Mouse (Mus musculus): ENCODE data around the gene Mepe.
A peak's percentile ranks its signal among the peaks of the same experiment; 100 is the strongest.

Gene Mepe

DNA sequence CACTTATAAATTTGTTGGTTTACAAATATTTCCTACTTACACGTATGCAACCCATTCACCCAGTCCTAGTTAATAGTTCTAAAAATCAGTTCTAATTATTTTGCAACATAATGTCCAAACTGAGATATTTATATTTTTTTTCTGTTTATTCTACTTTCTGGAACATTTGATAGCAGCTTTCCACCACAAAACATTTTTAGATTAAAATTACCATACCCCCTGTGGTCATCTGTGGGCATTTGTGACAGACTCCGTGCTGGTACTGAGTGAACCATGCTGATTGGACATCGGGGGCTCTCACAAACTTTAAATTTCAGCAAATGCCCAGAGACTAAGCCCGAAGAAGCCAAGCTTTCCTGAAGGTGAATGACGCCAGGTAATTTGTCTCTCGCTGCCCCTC is at the start of gene Mepe:
Gene Mepe, plus strand, starts transcription at position 301 of the 400 bp plus-strand sequence.
- DNase-seq: no peak

DNA sequence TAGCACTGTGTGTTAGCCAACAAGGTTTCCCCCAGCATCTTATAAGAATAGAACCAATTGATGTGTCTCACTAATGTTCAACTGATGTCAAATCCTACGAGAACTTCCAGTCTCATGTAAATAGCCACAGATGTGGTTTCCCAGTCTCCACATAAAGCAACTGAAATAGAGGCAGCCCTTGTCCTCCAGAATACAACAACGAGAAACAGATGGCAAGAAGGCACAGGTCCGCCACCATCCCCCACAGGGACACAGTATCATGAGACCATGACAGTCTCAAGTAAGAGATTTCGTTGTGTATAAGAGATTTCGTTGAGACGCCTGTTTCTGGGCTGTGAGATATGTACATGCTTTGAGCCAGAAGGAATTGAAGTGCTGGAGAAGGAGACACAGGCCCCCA is 30.9 kb upstream of the Mepe start:
- DNase-seq: no peak

DNA sequence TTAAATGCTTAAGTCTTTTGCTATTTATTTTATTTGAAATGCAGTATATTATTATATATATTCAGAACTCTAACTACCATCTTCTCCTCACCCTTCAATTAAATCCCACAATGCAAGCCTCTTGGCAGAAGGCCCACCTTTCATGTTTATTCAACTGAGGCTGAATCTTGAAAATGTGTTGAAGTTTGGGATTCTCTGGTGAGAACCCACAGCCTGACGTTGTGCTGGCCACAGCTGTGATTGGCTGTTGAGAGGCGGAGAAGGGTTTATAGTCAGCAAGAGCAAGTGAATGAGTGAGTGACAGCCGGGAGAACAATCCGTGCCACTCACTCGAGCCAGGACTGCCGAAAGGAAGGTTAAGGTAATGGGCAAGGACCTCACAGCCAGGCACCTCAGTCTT is 26.1 kb upstream of the Mepe start, which contains the start of gene Ibsp:
Gene Ibsp, plus strand, starts transcription at position 178 of the 400 bp plus-strand sequence.
- no peak for DNase-seq

DNA sequence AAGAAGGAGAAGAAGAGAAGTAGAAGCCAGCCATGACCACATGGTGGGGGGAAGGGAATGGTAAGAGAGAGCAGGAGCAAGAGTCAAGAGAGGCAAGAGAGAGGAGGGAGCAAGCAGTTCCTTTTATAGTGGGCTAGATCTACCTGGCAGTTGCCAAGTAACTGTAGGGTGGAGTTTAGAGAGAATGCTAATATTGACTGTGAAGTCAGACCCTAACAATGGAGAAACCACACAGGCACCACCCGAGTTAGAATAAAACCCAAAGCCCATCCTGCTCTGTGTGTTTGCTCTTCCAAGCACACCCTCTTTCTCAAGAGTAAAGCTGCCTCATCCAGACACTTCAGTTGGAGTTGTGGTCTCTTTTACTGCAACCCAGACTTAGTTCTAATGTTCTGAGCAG is 11.1 kb upstream of the Mepe start:
- no peak for DNase-seq

DNA sequence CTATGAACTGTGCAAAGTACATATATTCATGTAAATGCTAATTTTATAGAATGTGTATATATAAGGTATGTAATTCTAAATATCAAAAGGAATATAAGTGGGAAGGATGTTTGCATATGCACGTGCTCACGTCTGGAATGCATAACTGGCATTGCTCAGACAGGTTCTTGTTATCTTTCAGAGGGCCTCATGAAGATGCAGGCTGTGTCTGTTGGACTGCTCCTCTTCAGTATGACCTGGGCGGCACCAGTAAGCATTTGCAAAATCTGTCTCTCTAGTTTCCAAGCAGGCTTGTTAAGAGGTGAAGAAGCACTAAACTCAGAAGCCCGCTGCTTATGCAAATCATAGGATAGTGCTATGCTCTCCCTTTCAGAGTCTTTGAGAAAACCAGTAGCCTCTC is 1.8 kb downstream of the Mepe start:
- DNase-seq: no peak

DNA sequence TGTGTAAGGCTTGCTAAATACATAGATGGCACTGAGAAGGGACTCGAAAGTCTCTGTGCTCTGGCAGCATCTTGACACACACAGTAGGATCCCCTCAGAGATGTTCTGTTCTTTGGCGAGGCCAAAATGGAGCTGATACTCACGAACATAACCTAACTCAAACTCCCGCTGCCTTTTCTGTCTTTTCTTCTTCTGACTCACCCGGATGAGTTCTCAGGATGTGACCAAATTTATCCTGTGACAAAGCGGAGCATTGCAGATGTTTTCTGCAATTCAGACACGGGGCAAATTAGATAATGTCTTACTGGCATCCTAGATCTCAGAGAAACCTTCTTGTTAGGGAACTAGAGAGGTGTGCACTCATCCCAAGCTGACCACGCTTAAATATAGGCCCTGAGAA is 2.3 kb downstream of the Mepe start:
- no peak for DNase-seq

DNA sequence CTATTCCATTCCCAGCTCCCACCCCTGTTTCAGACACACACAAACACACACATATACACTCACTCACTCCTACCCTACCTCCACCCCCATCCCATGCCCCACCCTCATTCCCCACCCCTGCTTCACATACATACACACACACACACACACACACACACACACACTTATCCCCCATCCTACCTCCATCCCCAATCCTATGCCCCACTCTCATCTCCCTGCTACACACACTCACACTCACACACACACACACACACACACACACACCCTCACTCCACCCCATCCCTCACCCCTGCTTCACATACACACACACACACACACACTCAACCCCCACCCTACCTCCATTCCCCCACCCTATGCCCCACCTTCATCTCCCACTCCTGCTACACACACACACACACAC is 2.7 kb downstream of the Mepe start:
- no peak for DNase-seq

DNA sequence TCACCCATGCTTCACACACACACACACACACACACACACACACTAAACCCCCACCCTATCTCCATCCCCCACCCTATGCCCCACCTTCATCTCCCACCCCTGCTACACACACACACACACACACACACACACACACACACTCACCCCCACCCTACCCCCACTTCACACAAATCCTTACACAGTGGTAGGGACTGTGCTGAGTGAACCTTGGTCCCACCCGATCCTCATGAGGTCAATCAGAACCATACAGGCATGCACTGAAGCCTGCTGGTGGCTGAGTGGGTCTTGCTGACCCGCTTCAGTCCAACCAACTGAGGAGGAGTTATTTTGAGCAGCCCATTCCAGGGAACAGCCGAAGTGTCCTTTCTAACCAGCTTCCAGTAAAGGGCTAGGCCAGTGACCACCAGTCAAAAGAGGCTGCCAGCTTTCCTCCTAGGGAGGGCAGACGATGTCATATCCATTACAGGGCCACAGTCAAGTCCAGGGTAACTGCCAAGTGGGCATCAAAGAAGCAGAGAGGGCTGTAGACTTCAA is 3.3 kb downstream of the Mepe start:
- DNase-seq: no peak

DNA sequence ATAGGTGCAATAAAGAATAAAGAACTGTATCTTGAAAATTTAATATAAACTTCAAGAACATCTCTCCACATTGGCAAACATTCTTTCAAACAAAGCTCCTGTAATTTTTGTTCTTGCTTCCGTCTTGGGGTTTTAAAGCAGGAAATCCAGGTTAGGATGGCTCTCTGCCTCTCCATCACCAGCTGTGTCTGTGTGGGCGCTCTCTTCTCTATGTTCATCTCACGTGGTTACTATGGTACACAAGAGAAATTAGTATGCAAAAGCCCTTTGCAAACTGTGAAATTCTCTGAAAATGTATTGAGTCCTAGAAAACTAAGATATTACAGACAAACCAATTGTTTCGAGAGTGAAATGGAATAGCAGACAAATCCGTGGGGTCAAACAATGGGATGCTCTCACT is 4.3 kb downstream of the Mepe start:
- DNase-seq: no peak

DNA sequence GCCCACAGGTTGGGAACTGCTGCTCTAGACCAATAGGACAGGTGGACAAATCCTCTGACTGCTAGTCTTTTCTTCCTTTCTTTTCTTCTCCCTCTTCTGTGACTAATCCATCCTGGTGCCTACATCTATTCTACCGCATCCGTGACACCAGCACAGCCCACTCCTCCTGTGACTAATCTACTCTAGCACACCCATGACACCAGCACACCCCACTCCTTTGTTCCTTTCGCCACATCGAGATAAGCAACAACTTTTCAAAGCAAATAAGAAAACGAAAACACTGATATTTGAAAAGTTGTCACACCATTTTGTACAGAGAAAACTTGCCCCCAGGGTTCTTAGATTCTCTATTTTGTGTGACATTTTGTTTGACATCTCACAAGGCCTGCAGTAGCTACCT is 5.0 kb downstream of the Mepe start:
- DNase-seq: no peak

DNA sequence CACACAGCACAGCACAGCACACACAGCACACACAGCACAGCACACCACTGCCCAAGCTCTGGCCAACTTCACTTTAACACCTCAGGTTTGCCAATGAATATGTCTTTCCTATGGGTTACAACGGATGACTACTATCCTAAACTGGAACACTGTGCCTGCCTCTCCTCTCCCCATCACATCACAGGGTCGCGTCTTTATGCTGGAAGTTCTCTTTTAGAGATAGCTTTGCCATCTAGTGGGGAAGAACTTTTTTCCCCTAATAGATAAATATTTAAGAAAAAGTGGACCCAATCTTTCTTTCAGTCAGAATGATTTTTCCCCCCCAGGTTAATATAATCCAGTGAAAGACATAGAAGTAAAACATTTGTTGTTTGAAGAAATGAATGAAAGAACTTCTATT is 7.2 kb downstream of the Mepe start:
- DNase-seq: no peak

DNA sequence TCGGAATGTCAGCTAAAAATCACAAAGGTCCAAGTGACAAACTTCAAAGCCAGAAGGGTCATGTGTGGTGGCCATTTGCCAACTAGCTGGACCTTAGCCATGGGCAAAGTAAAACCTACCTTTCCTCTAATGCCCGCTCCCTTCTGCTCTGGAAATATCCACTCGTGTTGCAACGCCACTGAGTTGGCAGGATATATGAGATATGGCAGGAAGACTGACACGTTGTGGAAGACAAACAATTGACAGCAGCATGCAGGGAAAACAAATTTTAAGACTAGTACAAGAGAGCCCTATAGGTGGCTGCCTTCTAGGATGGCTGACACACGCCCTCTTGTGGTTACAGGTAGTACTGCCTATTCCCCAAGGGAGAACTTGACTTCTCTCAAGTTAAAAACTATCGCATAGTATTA is 8.1 kb downstream of the Mepe start:
- DNase-seq: peak; percentile 19 to 22

DNA sequence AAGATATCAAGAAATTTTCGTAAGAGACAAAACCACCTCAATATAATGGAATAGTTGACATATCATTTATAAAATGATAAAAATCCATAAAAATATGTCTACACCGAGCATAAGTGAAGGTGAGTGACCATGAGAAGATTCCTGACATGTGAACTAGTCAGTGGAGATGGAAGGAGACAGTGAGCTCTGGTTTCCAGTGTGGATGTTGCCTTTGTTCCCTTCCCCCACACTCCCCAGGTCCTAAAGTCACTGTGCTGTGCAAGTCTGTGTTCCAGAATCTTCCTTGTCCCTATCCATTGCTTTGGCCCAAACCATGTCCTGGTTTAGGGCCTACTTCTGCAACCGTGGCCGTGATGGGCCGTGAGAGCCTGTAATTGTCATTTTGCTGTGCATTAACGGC is 8.5 kb downstream of the Mepe start:
- no peak for DNase-seq

DNA sequence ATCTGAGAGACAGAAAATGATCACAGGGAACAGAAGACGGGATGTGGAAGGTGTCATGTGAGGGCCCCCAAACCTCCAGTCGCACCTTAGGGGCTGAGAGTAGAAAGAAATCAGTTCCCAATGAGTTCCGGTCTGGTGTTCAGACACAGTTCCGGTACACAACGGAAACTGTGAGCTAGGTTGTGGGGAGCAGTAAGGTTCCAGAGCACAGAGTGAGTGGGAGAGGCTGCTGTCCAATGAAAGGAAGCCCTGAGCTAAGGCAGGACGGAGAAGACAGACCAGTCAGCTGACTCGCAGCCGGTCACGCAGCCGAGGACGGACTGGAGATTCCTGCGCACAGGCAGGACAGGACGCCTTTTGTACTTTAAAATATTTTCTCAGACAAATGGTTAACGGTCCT is 9.4 kb downstream of the Mepe start:
- DNase-seq: no peak

DNA sequence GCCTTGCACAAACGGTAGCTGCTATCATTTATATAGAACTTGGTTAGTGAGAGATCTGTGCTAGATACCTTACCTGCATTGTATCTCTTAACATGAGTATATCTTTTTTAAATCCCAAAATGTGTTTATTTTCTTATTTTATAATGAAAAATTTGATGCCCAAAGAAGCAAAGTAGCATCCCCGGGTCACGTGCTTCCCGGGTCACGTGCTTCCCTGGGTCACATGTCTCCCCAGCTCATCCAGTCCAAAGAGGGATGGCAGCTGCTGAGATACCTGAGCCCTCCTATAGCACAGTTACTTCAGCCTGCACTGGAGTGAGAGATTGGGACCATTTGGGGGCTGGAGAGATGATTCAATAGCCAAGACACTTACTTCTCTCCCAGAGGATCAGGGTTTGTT is 10.8 kb downstream of the Mepe start:
- no peak for DNase-seq

DNA sequence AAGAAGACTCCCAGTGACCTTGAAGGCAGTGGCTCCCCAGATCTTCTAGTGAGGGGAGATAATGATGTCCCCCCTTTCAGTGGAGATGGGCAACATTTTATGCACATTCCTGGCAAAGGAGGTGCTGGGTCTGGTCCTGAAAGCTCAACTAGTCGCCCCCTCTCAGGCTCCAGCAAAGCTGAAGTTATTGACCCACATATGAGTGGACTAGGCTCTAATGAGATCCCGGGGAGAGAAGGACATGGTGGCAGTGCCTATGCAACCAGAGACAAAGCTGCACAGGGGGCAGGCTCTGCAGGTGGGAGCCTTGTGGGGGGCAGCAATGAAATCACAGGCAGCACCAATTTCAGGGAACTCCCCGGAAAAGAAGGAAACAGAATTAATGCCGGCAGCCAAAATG is 12.4 kb downstream of the Mepe start:
- no peak for DNase-seq

DNA sequence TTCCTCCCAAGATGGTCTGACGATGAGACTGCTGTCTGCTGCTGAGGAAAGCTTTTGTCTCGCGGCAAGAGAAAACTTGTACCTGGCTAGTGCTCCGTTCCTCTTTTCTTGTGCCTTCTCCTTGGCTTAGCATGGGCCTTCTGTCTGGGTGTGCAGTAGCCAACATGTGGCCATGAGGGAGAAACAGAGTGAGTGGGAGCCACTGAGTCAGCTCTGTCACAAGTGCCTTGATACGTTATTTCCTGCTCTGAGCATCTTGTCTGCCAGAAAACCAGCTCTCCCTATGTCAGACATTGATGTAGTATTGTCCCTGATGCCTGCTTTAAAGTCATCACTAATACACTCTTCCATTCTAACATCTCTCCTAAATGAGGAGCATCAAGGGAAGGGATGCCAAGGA is 13.9 kb downstream of the Mepe start:
- DNase-seq: no peak

DNA sequence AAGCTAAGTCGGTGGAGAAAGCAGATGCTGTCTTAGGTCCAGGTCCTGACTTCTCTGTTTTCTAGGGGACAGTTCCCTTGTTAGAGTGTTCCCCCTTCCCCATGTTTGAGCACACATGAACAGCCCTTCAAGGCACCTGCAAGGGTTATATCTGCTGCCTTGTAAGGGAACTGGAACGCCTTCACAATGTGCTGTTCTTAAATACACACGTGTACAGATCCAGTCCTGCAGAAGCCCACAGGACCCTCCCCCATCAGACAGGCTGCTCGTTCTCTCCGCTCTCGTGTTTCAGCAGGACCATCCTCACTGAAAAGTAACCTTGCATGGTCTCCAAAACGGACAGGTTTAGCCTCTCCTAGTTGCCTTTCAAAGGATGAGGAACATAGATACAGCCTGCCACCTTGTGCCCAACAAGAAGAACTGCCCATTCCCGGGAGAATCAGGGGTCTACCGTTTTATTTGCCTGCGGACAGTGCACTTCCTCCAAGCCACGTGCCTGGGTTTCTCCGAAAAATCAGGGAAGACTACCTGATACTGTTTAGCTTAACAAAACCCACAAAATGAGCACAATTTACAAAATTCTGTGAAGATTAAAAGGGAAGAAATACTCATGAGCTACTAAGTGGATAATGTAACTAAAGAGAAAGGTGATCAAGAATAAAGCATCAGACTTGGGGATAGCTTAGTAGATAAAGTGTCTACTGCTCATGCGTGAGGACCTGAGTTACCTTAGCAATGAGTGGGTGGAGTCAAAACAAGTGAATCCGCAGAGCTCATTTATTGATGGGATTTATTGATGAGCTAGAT is 14.8 kb downstream of the Mepe start:
- peak; percentile 7 to 16 for DNase-seq

DNA sequence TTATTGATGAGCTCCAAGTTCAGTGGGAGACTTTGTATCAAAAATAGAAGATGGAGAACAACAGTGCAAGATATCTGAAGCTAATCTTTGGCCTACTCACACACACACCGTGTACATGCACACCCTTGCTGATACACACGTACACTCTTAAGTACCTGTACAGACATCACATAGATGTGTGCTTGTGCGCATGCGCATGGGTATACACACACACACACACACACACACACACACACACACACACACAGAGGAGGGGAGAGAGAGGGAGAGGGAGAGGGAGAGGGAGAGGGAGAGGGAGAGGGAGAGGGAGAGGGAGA is 15.3 kb downstream of the Mepe start:
- DNase-seq: no peak

DNA sequence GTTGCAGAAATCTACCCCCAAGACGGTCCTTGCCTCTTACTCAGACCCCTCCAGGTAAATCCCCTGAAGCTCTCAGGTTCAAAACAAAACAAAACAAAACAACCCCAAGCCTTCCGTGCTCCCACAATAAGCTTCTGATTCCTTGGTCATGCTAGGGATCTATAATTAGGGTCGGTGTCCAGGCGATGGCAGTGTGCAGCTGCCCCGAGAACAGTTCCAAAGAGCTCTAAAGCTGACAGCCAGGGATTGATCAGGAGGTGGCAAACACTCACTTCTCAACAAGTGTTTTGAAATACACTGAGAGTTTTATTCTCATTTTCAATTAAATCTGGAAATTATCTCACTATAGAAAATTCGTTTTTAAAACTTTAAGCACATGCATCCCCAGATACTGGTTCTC is 17.8 kb downstream of the Mepe start:
- DNase-seq: no peak

DNA sequence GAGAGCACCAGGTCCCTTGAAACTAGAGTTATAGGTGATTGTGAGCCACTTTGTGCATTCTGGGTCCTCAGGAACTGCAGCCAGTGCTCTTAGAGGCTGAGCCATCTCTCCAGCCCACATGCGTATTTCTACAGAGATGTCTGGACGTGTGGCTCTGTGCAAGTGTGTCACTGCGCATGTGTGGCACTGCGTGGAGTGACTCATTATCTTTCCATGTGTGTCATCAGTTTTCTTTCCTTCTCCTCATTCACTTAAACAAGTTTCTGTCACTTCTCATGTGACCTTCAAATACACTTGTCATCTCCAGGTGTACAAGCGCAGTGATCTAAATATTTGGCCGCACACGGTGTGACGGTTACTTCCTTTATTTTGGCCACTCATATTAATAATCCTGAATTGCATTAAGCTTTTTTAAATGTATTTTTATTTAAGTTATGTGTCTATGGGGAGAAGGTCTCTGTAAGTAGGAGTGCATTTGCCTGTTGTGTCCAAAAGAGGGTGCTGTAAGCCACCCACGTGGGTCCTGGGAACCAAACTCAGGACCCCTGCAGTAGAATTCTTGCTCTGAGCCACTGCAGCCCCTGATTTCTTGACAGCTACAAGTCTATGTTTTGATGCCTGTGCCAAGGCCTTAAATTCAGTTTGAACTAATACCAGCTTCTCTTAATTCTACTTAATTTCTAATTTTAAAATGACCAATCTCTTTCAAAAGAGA is 19.6 kb downstream of the Mepe start:
- DNase-seq: no peak

DNA sequence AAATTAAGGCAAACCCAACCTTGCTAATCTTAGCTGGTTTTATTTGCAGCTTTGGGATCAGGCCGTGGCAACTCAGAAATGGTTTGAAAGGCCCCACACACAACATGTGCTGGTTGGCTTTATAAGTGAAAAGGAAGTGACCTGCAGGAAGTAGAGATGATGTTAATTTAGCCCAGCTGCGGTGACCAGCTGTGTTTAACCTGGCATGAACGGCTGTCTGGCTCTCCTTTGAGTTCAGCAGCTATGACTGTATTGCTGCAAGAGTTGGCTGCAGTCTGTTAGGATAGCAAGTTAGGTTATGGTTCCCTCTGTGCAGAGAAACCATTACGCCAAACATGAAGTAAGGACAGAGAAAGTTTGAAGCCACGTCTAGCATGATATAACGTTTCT is 20.1 kb downstream of the Mepe start:
- no peak for DNase-seq

DNA sequence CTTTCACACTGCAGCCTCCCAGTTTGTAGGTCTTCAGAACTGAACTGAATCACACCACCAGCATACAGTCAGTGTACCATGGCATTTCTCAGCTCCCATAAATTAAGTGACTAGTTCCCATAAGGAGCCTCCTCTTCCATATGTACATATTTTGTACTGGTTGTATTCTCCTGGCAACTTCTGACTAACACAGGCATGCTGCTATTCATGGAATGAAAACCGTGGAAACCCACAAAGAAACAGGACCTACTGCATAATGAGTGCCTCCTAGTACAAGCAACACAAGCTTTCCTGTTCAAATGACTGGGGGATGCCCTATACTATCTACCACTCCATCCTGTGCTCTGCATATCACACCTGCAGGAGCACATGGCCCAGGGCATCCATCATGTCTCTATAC is 25.9 kb downstream of the Mepe start:
- DNase-seq: no peak

DNA sequence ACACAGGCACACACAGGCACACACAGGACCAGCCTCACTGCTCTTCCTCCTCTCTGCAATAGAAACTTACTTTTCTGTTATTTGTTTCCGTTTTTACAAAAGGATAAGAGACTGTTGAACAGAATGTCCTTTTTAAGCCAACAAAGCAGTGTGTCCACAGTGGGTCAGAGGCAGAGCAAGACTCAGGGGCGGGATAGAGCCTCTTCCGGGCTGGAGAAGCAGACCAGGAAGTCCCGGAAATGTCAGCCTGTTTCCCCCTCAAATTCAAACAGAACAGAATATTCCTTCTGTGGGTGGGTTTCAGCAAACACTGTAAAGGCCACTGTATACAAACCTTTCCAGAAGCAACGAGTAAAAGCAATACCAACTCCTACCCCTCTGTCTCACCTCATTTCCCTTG is 26.7 kb downstream of the Mepe start:
- no peak for DNase-seq

DNA sequence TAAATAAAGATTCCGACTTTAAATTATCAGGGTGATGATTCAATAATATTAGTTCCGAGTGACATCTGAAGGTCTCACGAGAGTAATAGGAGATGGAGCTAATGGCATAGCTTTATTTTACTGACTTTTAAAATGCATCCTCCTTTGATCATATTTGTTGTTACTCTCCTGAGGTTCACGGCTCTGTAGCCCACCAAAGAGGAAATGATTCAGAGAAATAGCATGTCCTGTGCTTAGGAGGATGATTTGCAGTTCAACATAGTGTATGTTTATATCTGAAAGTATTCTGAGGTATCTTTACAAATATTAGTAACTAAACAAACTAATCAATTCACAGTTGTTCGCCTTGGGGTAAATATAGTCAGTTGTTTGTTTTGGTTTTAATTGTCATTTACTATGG is 32.4 kb downstream of the Mepe start:
- DNase-seq: no peak
